Mouse (Mus musculus) natural killer cell, adult 2 months (primary cell): Measurements from ENCODE around the gene Hspa1l.
"Not testable (repeated sequence)": the region's sequence is repeated elsewhere in the genome, so short reads cannot be mapped to it uniquely, and the experiment has no call there.

Experiments
- DNase-seq, 2 experiments: peaks; one replicate each; pipeline ENCODE4 v3.0.0; 2022; ENCODE audit warnings: low spot score in 2 of 2

The Hspa1l gene

DNA sequence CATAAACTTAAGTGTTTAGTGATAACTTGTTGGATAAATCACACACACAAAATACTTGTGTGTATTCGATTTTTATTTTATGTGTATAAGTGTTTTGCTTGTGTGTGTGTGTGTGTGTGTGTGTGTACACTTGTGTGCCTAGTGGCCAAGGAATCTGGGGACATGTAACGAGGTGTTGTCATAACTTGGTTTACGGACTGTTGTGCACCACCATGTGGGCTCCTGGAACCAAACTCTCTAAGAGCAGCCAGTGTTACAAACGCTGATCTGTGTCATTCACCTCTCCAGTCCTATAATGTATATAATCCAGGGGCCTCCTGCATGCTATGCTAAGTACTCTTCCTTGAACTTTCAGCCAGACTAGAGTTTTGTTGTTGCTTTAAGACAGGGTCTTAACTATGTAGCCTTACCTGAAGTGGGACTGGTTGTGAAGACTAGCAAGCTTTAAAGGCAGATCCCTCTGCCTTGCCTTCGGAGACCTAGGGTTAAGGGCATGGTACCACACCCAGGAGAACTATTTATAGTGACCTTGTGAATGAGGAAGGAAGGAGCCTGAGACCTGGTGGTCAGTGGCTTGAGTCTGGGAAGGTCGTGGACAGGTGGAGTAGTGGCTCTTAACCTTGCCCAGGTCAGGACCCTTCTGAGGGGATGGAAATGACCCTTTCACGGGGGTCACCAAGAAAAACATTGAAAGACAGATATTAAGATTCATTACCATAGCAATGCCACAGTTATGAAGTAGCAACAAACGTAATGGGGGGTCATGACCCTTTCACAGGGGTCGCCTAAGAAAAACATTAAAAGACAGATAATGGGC lies 30.7 kb downstream of the Hspa1l start:
- DNase-seq, result no peak

DNA sequence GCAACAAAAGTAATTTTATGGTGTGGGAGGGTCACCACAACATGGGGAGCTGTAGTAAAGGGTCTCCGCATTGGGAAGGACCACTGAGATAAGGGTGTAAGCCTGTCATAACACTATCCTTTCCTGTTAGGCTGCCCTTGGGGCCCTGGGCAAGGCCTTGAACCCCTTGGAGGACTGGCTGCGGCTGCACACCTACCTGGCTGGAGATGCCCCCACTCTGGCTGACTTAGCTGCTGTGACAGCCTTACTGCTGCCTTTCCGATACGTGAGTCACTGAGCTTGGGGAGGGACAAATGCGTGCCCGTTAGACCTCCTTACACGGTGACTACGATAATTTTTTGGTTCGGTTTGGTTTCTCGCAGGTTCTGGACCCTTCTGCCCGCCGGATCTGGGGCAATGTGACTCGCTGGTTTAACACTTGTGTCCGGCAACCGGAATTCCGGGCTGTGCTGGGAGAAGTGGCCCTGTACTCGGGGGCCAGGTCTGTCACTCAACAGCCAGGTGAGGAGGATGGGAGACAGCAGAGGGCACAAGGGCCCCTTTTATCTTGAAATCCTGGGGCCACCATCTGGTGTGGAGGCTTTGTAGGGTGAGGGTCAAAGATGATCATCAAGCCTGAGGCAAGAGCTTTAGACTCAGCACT lies 31.7 kb downstream of the Hspa1l start:
- DNase-seq, result no peak

DNA sequence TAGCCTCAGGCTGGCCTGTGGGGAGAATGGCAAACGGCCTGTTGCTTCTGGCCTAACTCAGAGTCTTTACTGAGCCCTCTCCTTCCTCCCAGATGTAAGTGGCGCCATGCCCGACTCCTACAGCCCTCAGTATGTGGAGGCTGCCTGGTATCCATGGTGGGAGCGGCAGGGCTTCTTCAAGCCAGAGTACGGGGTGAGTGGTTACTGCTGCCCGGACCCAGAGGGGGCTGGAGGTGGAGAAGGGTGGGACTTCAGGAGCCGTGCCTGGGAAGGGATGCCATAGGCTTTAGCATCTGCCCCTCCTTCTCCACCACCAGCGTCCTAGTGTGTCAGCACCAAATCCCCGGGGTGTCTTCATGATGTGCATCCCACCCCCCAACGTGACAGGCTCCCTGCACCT lies 32.7 kb downstream of the Hspa1l start:
- DNase-seq, result no peak

DNA sequence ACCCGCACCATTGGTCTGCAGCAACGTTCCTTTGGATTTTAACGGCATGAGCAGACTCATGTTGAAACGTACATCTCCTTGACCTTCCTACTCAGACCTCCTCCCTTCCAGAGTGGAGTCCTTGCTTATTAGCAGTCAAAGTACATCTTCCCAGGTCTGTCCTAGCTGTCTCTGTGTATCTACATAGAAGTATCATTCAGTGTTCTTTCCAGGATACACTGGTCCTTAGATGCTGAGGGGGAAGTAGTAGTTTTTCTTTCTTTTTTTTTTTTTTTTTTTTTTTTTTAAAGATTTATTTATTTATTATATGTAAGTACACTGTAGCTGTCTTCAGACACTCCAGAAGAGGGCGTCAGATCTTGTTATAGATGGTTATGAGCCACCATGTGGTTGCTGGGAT lies 33.4 kb downstream of the Hspa1l start:
- DNase-seq, result not testable (repeated sequence)

DNA sequence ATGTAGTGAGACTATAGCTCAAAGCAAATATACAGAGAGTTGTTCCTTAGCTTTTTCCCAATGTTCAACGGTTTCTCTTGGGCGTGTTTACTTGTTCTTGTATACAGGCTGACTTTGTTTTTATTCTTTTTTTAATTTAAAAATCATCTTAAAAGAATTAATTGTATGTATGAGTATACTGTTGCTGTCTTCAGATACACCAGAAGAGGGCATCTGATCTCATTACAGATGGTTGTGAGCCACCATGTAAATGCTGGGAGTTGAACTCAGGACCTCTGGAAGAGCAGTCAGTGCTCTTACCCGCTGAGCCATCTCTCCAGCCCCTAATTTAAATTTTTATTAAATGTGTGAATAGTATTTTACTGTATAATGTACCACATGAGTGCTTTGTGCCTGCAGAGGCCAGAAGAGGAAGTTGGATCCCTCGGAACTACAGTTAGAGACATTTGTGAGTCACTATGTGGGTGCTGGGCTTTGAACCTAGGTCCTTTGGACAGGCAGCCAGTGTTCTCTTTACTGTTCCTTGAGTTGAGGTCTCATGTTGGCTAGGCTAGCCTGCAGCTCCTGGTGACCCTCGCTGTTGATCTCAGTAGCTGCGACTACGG lies 35.0 kb downstream of the Hspa1l start:
- no peak for DNase-seq

DNA sequence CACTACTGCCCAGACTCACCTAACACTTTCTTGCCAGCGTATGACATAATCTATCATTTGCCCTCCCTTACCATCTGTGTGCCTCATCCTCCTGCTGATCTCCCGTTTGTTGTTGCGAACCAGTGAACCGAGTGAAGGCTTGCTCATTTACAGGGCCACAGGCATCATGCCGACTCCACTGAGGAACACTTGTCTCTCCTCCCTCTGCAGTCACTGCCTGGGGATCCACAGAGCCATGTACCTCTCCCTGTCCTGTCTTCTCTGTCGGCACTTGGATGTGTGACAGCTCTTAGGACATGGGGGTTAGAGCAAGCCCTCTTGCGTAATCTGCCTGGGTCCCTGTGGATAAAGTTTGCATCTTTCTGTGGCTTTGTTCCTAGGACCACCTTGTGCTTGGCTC lies 37.1 kb downstream of the Hspa1l start:
- no peak for DNase-seq

DNA sequence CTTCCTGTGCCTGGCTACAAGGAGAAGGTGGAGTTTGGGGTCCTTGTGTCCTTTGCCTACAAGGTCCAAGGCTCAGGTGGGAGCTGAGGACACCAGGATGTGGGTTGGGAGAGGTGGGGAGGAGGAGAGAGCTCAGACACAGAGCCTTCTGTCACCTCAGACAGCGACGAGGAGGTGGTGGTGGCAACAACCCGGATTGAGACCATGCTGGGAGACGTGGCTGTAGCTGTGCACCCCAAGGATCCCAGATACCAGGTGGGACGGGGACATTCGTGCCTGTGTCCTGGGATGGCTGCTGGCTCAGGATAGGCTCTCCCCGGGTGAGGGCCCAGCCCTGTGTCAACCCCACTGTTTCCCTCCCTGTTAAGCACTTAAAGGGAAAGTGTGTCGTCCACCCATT lies 38.9 kb downstream of the Hspa1l start:
- DNase-seq, result no peak

DNA sequence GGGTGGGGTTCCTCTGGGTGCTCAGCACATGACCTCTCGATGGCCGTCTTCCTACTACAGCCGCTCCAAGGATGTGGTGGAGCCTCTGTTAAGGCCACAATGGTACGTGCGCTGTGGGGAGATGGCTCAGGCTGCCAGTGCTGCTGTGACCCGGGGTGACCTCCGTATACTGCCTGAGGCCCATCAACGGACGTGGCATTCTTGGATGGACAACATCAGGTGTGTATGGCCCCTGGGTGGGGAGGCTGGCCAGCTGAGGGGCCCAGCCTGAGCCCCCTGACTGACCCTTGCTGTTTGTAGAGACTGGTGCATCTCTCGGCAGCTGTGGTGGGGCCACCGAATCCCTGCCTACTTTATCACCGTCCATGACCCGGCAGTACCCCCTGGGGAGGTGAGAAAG lies 39.9 kb downstream of the Hspa1l start:
- DNase-seq, result no peak

DNA sequence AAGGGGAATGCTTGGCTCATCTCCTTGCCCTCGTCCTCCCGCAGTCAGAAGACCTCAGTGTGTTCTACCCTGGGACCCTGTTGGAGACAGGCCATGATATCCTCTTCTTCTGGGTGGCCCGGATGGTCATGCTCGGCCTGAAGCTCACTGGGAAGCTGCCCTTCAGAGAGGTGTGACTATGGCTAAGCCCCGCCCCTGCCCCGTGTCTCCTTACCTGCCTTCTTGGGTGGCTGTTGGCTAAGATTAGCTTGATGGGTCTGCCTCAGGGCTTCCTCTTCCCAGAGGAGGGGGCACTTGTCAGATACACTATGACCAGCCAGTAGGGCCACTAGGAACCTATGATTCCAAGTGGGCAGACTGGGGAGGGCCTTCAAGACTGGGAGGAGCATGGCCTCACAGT lies 40.7 kb downstream of the Hspa1l start:
- no peak for DNase-seq

DNA sequence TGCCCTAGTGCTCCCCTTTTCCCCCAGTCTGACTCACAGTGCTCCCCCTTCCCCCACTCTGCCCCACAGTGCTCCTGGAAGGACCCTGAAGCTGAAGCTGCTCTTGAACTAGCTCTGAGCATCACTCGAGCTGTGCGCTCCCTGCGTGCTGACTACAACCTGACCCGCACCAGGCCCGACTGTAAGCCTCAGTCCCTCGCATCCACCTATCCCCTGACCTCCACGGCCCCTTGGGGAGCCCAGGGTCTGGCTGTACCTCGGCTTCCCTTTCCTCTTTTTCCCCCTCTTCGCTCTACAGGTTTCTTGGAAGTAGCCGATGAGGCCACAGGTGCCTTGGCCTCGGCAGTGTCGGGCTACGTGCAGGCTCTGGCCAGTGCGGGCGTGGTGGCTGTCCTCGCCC lies 42.8 kb downstream of the Hspa1l start:
- DNase-seq, result no peak

DNA sequence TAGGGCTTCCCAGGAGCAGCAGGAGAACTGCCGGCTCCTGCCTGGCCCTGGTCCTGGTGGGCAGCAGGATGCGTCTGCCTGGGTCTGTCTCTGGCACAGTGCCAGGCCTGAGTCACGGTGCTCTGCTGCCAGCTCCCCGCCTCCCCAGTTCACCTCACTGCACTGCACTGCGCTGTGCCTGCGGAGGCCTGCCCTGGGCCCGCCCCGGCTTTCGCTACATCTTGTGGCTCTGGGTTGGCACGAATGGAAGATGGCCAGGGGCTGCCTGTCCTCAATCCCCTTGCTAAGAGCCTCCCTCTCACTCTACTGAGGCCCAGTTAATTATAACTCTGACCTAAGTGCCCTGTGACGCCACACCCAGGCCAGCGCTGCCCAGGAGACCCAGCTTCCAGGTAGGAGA lies 43.9 kb downstream of the Hspa1l start, which contains the start of gene Vwa7:
TSS of gene Vwa7 (plus strand) at position 204 of the 400 bp plus-strand sequence.
- DNase-seq, result no peak

DNA sequence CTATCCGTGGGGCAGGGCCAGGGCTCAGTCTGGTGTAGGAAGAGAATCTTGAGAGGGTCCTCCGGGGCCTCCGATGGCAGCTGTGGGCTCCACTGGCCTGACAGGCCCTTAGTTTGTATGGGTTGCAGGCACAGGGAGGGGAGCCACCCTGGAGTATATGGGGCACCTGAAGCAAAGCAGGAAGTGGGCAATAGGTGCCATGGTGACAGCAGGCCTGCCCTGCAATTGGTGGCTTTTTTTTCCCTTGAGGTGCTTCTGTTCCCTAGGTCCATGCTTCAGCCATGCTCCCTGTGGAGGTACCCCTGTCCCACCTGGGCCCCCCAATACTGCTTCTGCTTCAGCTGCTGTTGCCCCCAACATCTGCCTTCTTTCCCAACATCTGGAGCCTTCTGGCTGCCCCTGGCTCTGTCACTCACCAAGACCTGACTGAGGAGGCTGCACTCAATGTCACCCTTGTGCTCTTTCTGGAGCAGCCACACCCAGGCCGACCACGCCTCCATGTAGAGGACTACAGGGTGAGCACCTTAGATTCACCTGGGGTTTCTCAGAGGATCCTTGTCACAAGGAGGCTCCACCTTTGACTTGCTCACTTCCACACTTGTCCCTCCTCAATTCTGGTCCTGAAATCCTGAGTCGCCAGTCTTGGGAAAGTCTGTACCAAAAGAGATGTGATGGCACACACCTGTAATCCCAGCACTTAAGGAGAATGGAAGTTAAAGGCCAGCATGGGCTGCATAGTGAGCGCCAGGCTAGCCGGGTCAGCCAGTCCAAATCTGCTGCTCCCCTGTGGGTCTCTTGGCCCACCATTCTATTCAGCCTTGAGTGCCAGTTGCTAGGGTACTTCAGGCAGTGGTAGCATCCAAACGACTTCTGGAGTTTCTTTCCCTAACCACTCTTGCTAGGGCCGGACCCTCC lies 44.5 kb downstream of the Hspa1l start:
- no peak for DNase-seq

DNA sequence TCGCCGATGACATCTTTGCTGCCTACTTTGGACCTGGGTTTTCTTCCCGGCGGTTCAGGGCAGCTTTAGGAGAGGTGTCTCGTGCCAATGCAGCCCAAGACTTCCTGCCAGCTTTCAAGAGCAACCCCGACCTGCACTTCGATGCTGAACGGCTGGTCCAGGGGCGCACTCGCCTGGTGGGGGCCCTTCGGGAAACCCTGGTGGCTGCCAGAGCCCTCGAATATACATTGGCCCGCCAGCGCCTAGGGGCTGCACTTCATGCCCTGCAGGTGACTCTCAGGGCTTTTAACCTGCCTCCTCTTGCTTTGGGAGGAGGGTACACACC lies 45.2 kb downstream of the Hspa1l start:
- DNase-seq, result no peak

DNA sequence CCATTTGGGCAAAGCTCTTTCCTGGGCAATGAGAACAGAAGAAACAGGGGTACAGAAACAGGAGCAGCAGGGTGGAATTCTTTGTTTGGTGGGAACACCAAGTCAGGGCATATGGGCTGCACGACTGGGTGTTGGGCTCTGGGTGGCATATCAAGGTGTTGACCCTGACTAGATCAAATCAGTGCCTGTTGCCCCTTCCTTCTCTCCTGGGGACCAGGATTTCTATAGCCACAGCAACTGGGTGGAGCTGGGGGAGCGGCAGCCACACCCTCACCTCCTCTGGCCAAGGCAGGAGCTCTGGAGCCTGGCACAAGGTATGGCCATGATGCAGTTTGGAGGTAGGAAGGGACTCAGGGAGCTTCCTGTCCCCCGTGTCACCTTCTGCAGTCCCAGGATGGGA lies 45.7 kb downstream of the Hspa1l start:
- no peak for DNase-seq

DNA sequence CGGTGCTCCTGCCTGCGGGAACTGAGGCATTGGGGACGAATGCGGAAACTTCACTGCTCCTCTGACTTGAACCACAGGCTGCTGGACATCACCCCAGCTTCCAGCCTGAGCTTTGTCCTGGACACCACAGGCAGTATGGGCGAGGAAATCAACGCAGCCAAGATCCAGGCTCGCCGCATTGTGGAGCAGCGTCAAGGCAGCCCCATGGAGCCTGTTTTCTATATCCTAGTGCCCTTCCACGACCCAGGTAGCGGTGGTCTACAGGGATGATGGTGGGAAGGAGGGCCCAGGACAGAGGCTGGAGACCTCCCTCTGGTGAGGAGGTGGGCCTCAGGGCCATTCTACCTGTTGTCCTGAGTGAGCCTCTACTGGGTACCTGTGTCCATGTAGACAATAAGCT lies 47.4 kb downstream of the Hspa1l start:
- no peak for DNase-seq

DNA sequence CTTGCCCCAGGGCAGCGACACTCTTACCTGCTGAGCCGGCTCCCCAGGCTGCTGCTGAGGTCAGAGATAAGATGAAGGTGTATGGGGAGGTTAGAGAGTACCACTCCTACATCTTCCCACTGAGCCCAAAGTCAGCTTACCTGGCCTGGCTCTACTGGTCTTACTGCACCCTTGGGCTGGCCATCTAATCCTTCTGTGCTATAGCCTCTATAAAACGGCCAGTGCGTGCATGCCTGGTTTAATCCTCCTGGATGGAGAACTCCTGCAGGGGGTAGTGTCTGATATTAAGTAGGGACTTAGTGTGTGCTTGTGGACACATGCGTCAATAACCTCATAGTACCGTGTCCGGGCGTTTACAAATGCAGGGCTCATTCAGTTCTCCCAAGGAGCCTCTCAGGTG lies 48.0 kb downstream of the Hspa1l start:
- no peak for DNase-seq

DNA sequence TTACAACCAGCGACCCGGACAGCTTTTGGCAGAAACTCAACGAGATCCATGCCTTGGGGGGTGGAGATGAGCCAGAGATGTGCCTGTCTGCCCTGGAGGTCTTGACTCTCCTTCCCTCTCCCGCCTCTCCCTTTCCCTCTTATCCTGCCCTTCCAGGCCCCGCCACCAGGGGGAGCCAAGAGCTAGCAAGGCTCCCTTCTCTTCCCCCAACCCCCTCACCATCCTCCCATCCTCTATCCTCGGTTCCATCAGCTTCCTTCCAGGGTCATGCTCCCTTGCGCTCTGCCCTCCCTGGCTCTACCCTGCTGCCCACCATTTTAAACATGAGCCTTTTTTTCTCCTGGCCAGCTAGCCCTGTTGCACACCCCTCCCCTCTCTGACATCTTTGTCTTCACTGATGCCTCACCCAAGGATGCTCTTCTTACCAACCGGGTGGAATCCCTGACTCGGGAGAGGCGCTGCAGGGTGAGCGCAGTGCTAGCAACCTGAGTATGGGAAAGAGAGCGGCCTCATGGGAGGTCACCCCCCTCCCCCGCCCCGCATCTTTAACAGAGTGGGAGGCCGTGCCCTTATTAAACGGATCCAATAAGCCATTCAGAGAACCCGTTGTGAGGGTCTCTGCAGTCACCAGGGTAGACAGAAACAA lies 48.8 kb downstream of the Hspa1l start:
- DNase-seq, result peak; percentile 74 to 84

DNA sequence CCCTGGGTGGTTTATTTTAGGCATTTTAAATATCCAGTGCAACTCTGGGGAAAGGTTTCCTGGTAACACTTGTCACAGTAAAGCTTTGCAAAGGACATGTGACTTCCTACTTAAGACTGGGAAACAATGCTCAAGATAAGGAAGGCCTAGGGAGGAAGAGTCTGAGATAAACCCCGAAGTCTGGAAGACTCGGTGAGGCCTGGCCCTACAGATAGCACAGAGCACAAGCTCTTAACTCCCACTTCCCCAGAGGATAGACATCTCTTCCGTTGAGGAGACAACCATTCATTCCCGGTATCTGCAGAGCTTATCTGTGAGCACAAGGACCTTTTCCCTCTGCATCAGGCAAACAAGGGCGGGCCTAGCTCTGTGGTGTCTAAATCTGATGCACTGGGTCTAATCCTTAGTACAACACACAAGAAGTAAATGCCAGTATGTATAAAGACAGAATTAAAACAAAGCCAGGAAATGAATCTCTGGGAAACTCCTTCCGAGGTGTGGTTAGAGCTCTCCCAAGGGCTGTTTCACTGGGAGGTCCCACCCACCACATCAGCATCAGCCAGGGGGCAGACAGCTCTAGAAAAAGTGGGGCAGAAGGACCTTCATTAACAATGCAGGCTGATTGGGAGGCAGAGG lies 49.5 kb downstream of the Hspa1l start:
- DNase-seq, result no peak

DNA sequence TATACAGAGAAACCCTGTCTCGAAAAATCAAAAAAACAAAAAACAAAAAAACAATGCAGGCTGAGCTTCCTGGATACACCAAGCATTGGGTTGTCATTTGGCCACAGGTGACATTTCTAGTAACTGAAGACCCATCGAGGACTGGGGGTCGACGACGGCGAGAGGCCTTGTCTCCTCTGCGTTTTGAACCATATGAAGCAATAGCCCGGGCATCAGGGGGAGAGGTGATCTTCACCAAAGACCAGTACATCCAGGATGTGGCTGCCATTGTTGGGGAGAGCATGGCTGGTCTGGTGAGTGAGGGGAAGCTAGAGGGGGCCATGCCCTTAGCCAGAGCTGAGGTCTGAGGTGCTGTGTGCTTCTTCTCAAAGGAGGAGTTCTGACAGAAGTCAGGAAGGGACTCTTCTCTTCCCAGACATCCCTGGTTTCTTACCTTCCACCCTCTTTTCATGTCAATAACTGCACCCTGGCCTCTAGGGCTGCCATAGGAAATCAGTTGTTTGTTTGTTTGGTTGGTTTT lies 50.1 kb downstream of the Hspa1l start:
- no peak for DNase-seq

DNA sequence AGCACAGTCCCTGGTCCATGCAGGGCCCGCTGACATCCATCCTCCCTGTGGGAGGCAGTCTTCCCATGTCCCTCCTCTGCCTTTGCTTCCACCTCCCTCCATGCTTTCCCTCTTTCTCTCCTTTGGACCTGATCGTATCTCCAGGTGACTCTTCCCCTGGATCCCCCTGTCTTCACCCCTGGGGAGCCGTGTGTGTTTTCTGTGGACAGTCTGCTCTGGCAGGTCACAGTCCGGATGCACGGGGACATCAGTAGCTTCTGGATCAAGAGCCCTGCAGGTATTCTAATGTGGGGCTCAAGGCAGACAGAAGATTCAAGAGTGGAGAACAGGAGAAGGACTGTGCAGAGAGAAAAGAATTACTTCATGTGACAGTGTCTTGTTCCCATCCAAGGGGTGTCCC lies 50.7 kb downstream of the Hspa1l start:
- DNase-seq, result no peak

DNA sequence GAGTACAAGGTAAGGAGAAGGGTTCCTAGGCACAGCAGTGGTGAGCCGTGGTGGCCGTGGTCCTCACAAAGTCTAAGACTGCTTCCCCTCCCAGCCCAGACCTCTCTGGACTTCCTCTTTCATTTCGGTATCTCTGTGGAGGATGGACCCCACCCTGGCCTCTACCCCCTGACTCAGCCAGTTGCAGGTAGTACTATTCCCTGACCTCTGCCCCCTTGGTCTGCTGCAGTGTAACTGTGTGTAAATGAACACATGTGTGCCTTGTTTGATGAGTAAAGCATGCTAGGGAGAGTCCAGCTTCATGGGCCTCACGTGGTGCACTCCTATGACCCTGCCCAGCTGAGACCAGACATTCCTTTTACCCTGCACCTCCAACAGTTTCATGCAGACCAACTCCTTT lies 51.3 kb downstream of the Hspa1l start:
- DNase-seq, result no peak
